Mouse (Mus musculus) erythroblast, embryonic 14.5 days (primary cell): ENCODE measurements around the gene Slc1a7.

Experiments
- GATA1 ChIP-seq: IDR thresholded peaks from 2 replicates; pipeline ENCODE4 v1.6.1; 2012; ENCODE audit warnings: low read length, inconsistent platforms, mixed read lengths
- TAL1 ChIP-seq: IDR thresholded peaks from 3 replicates; pipeline ENCODE4 v1.6.1; 2012; ENCODE audit warnings: low read length, inconsistent platforms, mixed read lengths

- TF ChIP-seq TAL1, result no peak
- no peak for TF ChIP-seq GATA1
Observed at GRCm38 (mm10) chr4:107962044-107962732, 5.9 kb upstream of the Slc1a7 start.
